Mouse (Mus musculus) neural tube, postnatal 0 days (tissue): ENCODE data around the gene Tdrd7. TPM values are rescaled to one million over a fixed set of nuclear protein-coding genes. Genes with fewer than 3 reads are reported as not detected.

Experiments
- polyA plus RNA-seq: library from polyadenylated mRNA; unstranded; fragments of >200 nt; fragmentation: Nextera tagmentation; extraction: Ambion mirVana; gene quantifications from 2 replicates; pipeline ENCODE4 v1.2.1, GENCODE M21; 2015

Tdrd7 gene
- polyA plus RNA-seq, result 26.5 and 26.8 TPM in 2 replicates

DNA sequence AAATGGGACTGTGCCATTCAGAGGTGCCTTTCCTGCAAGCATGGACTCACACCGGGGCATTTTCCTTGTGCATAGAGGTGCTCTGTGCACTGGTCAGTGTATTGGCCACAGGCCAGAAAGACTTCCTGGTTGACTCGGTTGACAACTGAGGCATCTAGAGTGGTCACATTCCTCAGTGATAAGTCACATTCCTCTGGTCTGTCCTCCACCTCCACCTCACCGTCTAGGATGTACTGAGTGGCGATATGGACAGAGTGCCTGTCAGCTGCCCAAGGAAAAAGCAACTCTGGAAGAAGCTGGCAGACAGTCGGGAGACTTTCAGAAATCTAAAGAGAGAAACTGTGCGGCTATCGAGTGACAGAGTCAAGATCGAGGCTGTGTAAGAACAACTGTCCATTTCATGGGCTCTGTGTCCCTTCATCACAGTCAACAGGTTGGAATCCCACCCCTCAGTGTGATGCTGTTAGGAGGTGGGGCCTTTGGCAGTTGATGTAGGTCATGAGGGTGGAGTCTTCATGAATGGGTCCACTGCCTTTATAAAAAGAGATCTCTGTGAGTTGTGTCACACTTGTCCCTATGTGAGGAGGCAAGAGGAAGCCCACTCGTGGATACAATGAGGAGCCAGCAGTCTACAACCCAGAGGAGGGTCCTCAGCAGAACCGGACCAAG, at the start of gene Tdrd7:
Tdrd7 (plus strand) TSS at position 564 of the 669 bp plus-strand sequence.

DNA sequence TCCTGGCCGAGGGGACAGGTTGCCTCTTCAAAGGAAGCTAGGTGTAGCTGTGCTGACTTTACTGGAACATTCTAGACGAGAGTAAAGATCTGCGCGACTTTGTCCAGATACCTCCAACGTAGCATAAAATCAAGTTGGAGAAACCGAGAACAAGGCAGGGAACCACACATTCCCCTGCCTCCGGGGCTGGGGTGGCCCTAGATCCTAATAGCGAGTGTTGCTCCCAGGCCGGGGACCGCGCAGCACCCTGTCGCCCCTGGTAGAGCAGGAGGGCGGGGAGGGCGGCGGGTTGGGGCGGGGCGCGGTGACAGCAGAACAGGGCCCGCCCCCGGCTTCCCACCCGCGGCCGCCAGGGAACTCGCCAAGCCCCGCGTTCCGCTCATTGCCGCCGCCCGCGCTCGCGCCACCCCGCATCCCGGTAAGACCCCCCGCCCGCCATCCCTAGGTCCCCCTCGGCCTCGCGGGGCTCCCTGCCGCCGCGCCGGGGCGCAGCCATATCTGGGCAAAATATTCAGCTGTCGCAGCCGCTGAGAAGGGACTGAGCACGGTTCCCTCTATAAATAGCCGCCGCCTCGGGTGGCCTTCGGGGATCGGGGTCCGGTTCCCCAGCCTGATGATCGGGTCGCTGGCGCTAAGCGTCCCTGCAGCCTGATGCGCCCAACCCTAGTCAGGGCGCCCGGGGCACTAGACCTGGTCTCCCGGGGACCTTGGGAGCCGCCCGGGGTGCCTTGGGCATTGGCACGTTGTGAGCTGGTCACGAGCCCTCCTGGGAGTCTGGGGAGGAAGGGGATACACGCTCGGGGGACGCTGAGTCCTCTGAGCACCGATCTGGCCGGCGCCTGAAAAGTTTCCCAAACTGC, 74.0 kb downstream of the Tdrd7 start, which contains the start of gene Tmod1:
Tmod1 (plus strand) TSS at position 44 of the 860 bp plus-strand sequence.

Other genes with a start within 250 kb of the Tdrd7 start
- 15.5 and 19.1 TPM in 2 replicates for gene Aldh1b1, start 166.3 kb upstream of the Tdrd7 start, polyA plus RNA-seq
- 4.0 and 5.4 TPM in 2 replicates for gene Igfbpl1, start 138.4 kb upstream of the Tdrd7 start, polyA plus RNA-seq
- 0.25 and 0.41 TPM in 2 replicates for gene Stra6l, start 116.7 kb upstream of the Tdrd7 start, polyA plus RNA-seq
- gene Ccdc180, start 75.0 kb upstream of the Tdrd7 start, polyA plus RNA-seq, result 0.66 and 0.94 TPM in 2 replicates
- 2.4 TPM in 2 replicates for gene Tmod1, start 73.6 kb downstream of the Tdrd7 start, polyA plus RNA-seq
- 41.2 and 42.5 TPM in 2 replicates for gene Ncbp1, start 173.3 kb downstream of the Tdrd7 start, polyA plus RNA-seq
- gene Tstd2, start 173.4 kb downstream of the Tdrd7 start, polyA plus RNA-seq, result 16.2 and 17.8 TPM in 2 replicates
- gene Xpa, start 231.0 kb downstream of the Tdrd7 start, polyA plus RNA-seq, result 30.3 and 30.4 TPM in 2 replicates